Mouse (Mus musculus) kidney, postnatal 4 days (tissue): ENCODE data around the gene Borcs5.

ENCODE experiments used
- DNase-seq, 2 experiments: peaks; one replicate each; pipeline ENCODE4 v3.0.0; 2021; ENCODE audit warnings: mixed read lengths in 2 of 2

Gene Borcs5

GRCm38 (mm10) chr6:134719156-134719555 lies 79.8 kb downstream of the Borcs5 start:
- DNase-seq, result no peak

GRCm38 (mm10) chr6:134720150-134720549 lies 80.8 kb downstream of the Borcs5 start:
- DNase-seq, result no peak

- DNase-seq, result no peak
Observed at GRCm38 (mm10) chr6:134721729-134722269, 82.5 kb downstream of the Borcs5 start.

- no peak for DNase-seq
Observed at GRCm38 (mm10) chr6:134722906-134723305, 83.6 kb downstream of the Borcs5 start.

GRCm38 (mm10) chr6:134723326-134723725 lies 84.0 kb downstream of the Borcs5 start:
- no peak for DNase-seq

GRCm38 (mm10) chr6:134723833-134724553 lies 84.7 kb downstream of the Borcs5 start:
- peak; percentile 26 to 47 for DNase-seq

GRCm38 (mm10) chr6:134725406-134725805 lies 86.1 kb downstream of the Borcs5 start:
- DNase-seq, result no peak

GRCm38 (mm10) chr6:134730978-134731377 lies 91.7 kb downstream of the Borcs5 start:
- no peak for DNase-seq

- no peak for DNase-seq
Observed at GRCm38 (mm10) chr6:134732813-134733212, 93.5 kb downstream of the Borcs5 start.

GRCm38 (mm10) chr6:134733800-134734221 lies 94.5 kb downstream of the Borcs5 start:
- DNase-seq, result no peak

GRCm38 (mm10) chr6:134736853-134737252 lies 97.5 kb downstream of the Borcs5 start:
- DNase-seq, result no peak

- DNase-seq, result no peak
Observed at GRCm38 (mm10) chr6:134743568-134743967, 104.3 kb downstream of the Borcs5 start.

GRCm38 (mm10) chr6:134745876-134746275 lies 106.6 kb downstream of the Borcs5 start:
- no peak for DNase-seq

- DNase-seq, result no peak
Observed at GRCm38 (mm10) chr6:134748126-134748525, 108.8 kb downstream of the Borcs5 start.

GRCm38 (mm10) chr6:134751087-134751486 lies 111.8 kb downstream of the Borcs5 start:
- no peak for DNase-seq

- DNase-seq, result no peak
Observed at GRCm38 (mm10) chr6:134751883-134752647, 112.8 kb downstream of the Borcs5 start.

- no peak for DNase-seq
Observed at GRCm38 (mm10) chr6:134753412-134753811, 114.1 kb downstream of the Borcs5 start.

GRCm38 (mm10) chr6:134753858-134754257 lies 114.5 kb downstream of the Borcs5 start:
- no peak for DNase-seq

- DNase-seq, result no peak
Observed at GRCm38 (mm10) chr6:134756058-134756457, 116.7 kb downstream of the Borcs5 start.
